Comparison of ENCODE assay signal across 9 mouse cellular contexts in the genomic region with DNA sequence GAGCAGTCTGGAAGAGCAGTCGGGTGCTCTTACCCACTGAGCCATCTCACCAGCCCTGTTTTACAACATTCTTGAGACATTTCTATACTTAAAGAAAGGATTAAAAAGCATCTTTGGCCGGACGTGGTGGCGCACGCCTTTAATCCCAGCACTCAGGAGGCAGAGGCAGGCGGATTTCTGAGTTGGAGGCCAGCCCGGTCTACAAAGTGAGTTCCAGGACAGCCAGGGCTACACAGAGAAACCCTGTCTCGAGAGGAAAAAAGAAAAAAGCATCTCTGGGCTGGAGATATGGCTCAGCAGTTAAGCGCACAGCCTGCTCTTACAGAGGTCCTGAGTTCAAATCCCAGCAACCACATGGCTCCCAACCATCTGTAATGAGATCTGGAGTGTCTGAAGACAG. TPM values are rescaled to one million over a fixed set of nuclear protein-coding genes. Genes with fewer than 3 reads are reported as not detected.
A peak's percentile ranks its signal among the peaks of the same experiment; 100 is the strongest.
DNase-seq lines count a peak whose midpoint lies in the region; ATAC-seq and TF ChIP-seq lines count a peak whose summit lies in the region.
"Not testable (repeated sequence)": the region's sequence is repeated elsewhere in the genome, so short reads cannot be mapped to it uniquely, and the experiment has no call there.
"Had no signal": no experiment of that assay in that cellular context is flagged by ENCODE, and none has a peak within 500 bp of the region (broad histone marks: within the 10 kb centered on the region; RNA-seq: fewer than 3 reads in every experiment).

No protein-coding gene starts in this region.

- H3K4me2 ChIP-seq in liver, embryonic 12.5 days: peak overlapping the region; percentile 96; the same call in 1 of the 2 replicates
- H3K4me2 ChIP-seq in liver, embryonic 14.5 days (ENCODE audit: low read depth): peak overlapping the region; percentile 50
- not testable (repeated sequence) for H3K4me2 ChIP-seq in myocyte (ENCODE audit: low read depth)

- H3K79me2 ChIP-seq in myocyte (ENCODE audit: control insufficient read depth, insufficient read depth): peaks cover 38% of the 10 kb centered on the region

- not testable (repeated sequence) for H3K9me3 ChIP-seq in ES-Bruce4 (replicated peaks; ENCODE audit: control insufficient read depth, insufficient read depth, low read length, poor library complexity, severe bottlenecking); erythroblast, embryonic 14.5 days (ENCODE audit: control insufficient read depth, low read length); liver, embryonic 12.5 days (replicated peaks); liver, embryonic 14.5 days (ENCODE audit: control insufficient read depth, low read length)

- H3K36me3 ChIP-seq in ES-Bruce4 (ENCODE audit: control insufficient read depth, insufficient read depth, low read length, poor library complexity, severe bottlenecking); liver, embryonic 14.5 days (replicated peaks; ENCODE audit: control insufficient read depth, insufficient read depth, low read depth); myocyte (ENCODE audit: control insufficient read depth, insufficient read depth): not testable (repeated sequence)
- peaks cover 15% of the 10 kb centered on the region for H3K36me3 ChIP-seq in erythroblast, embryonic 14.5 days (ENCODE audit: control insufficient read depth)
- H3K36me3 ChIP-seq in liver, embryonic 12.5 days: peaks cover 13% of the 10 kb centered on the region; the same call in 1 of the 2 replicates

- H3K27ac ChIP-seq in ES-Bruce4 (ENCODE audit: insufficient read depth, low read length); liver, embryonic 12.5 days; liver, embryonic 14.5 days: not testable (repeated sequence)

- H3K4me3 ChIP-seq in ES-Bruce4 (ENCODE audit: low read depth, low read length); liver, embryonic 12.5 days; liver, embryonic 14.5 days (ENCODE audit: insufficient read depth in 1 of 2, low read depth in 2 of 2, low read length in 2 of 2): not testable (repeated sequence)
- H3K4me3 ChIP-seq in erythroblast, embryonic 14.5 days (replicated peaks): peak overlapping the region; percentile 44
- peak overlapping the region; percentile 65 for H3K4me3 ChIP-seq in myocyte

- not testable (repeated sequence) for H3K27me3 ChIP-seq in ES-Bruce4 (ENCODE audit: control insufficient read depth, insufficient read depth, low read length, poor library complexity, severe bottlenecking); erythroblast, embryonic 14.5 days (ENCODE audit: control insufficient read depth); liver, embryonic 12.5 days (replicated peaks); liver, embryonic 14.5 days (ENCODE audit: control insufficient read depth, insufficient read depth, low read length); myocyte (ENCODE audit: control insufficient read depth, insufficient read depth, insufficient read length)

- not testable (repeated sequence) for H3K4me1 ChIP-seq in ES-Bruce4 (ENCODE audit: control insufficient read depth, insufficient read depth, low read length)
- H3K4me1 ChIP-seq in erythroblast, embryonic 14.5 days (ENCODE audit: control insufficient read depth): peaks cover 45% of the 10 kb centered on the region
- H3K4me1 ChIP-seq in liver, embryonic 12.5 days: peaks cover 45% of the 10 kb centered on the region
- peaks cover 4 to 29% of the 10 kb centered on the region in 2 experiments for H3K4me1 ChIP-seq in liver, embryonic 14.5 days (replicated peaks; ENCODE audit: control insufficient read depth in 2 of 2, insufficient read depth in 2 of 2, low read length in 1 of 2)

- H3K9ac ChIP-seq in ES-Bruce4 (ENCODE audit: low read depth, poor library complexity, severe bottlenecking): 0 out of 2 replicates have a peak overlapping the region, but pooled peaks have one; percentile 2
- not testable (repeated sequence) for H3K9ac ChIP-seq in liver, embryonic 12.5 days; liver, embryonic 14.5 days (replicated peaks)

- TF ChIP-seq CTCF in ES-Bruce4 (IDR thresholded peaks at IDR 0.05; ENCODE audit: low read depth, low read length); liver, embryonic 14.5 days (IDR thresholded peaks at IDR 0.05; ENCODE audit: low read depth): not testable (repeated sequence)

- 82% methylated on average over 9 of the region's 9 CpGs for whole genome bisulfite sequencing in liver, embryonic 12.5 days (ENCODE audit: insufficient replicate concordance)
- 77% methylated on average over 9 of the region's 9 CpGs for WGBS in liver, embryonic 14.5 days (ENCODE audit: insufficient replicate concordance)

- peak; percentile 62 for DNase-seq in cerebellum, adult 9-10 months
- peak; percentile 26 for DNase-seq in kidney, adult 11 months
- DNase-seq in liver, embryonic 14.5 days (ENCODE audit: low read depth in 3 of 3, low spot score in 3 of 3): not testable (repeated sequence)

- TF ChIP-seq POLR2A in ES-Bruce4 (IDR thresholded peaks at IDR 0.05; ENCODE audit: insufficient read depth, low read length); myocyte (IDR thresholded peaks at IDR 0.05; ENCODE audit: insufficient read length, low read depth): not testable (repeated sequence)

- not testable (repeated sequence) for H3ac ChIP-seq in myocyte (ENCODE audit: control insufficient read depth, insufficient read length)

- not testable (repeated sequence) for ATAC-seq in liver, embryonic 12.5 days; liver, embryonic 14.5 days (ENCODE audit: insufficient read depth)

- TF ChIP-seq EP300 in ES-Bruce4 (IDR thresholded peaks at IDR 0.05; ENCODE audit: insufficient read depth, low read depth, low read length); liver, embryonic 14.5 days (IDR thresholded peaks at IDR 0.05; ENCODE audit: low read depth): not testable (repeated sequence)

RNA-seq across cellular contexts. Expression of gene Szrd1, which starts 0.8 kb away (rescaled TPM):
- polyA plus RNA-seq in ES-Bruce4 (2011; ENCODE audit: insufficient read depth, insufficient read length, low read depth, missing spikeins) (122 and 136 TPM in 2 replicates), myocyte (2012; fragmentation: generic; extraction: Trizol) (107 TPM)
- 10.7 and 11.2 TPM in 2 replicates for polyA plus RNA-seq in erythroblast, embryonic 14.5 days (2012)
- polyA plus RNA-seq in liver, embryonic 12.5 days (2016; fragmentation: Nextera tagmentation; extraction: Ambion mirVana): 21.3 and 22.1 TPM in 2 replicates
- polyA plus RNA-seq in liver, embryonic 14.5 days (2012; rRNA removed): 13.3 and 14.2 TPM in 2 replicates
- 14.3 and 17.2 TPM in 2 replicates for polyA plus RNA-seq in liver, embryonic 14.5 days (2014; fragmentation: Nextera tagmentation; extraction: Ambion mirVana)

RNA-seq across cellular contexts. Expression of gene Fbxo42, which starts 7.4 kb away (rescaled TPM):
- polyA plus RNA-seq in ES-Bruce4 (2011; ENCODE audit: insufficient read depth, insufficient read length, low read depth, missing spikeins): 24.6 and 31.8 TPM in 2 replicates
- polyA plus RNA-seq in erythroblast, embryonic 14.5 days (2012): 6.2 and 6.5 TPM in 2 replicates
- polyA plus RNA-seq in liver, embryonic 12.5 days (2016; fragmentation: Nextera tagmentation; extraction: Ambion mirVana): 21.6 and 26.0 TPM in 2 replicates
- 7.5 and 8.3 TPM in 2 replicates for polyA plus RNA-seq in liver, embryonic 14.5 days (2012; rRNA removed)
- polyA plus RNA-seq in liver, embryonic 14.5 days (2014; fragmentation: Nextera tagmentation; extraction: Ambion mirVana): 17.6 and 20.6 TPM in 2 replicates
- 13.2 TPM for polyA plus RNA-seq in myocyte (2012; fragmentation: generic; extraction: Trizol)

RNA-seq across cellular contexts. Expression of gene Spata21, which starts 52.2 kb away (rescaled TPM):
- 0.67 TPM in 1 of 2 replicates, not detected in the other for polyA plus RNA-seq in ES-Bruce4 (2011; ENCODE audit: insufficient read depth, insufficient read length, low read depth, missing spikeins)
- polyA plus RNA-seq in erythroblast, embryonic 14.5 days (2012): not detected in 2 replicates
- 0.05 TPM in 1 of 2 replicates, not detected in the other for polyA plus RNA-seq in liver, embryonic 12.5 days (2016; fragmentation: Nextera tagmentation; extraction: Ambion mirVana)
- polyA plus RNA-seq in liver, embryonic 14.5 days (2012; rRNA removed): 0.03 TPM in 1 of 2 replicates, not detected in the other
- not detected in 2 replicates for polyA plus RNA-seq in liver, embryonic 14.5 days (2014; fragmentation: Nextera tagmentation; extraction: Ambion mirVana)
- not detected for polyA plus RNA-seq in myocyte (2012; fragmentation: generic; extraction: Trizol)
- polyA plus RNA-seq: embryonic facial prominence, embryonic 14.5 days; Patski had no signal
